ENCODE assay signal across 8 mouse cellular contexts in the genomic region with DNA sequence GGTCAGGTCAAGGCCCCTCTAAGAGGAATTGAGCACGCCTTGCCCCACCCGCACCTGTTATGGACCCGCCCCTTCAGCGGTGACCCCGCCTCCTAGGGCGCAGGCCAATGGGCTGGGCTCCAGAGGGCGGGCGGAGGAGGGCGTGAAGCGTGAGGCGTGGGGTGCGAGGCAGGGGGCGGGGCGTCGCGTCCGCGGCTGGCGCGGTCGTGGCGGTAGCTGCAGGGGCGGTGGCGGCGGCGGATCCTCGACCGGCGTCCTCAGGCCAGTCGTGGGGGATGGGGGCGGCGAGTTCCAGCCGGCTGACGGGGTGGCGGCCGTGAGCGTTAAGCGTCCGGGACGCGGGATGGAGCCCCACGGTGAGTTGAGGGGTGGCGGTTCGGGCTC. TPM values are rescaled to one million over a fixed set of nuclear protein-coding genes. Genes with fewer than 3 reads are reported as not detected.
A peak's percentile ranks its signal among the peaks of the same experiment; 100 is the strongest.
DNase-seq lines count a peak whose midpoint lies in the region; ATAC-seq and TF ChIP-seq lines count a peak whose summit lies in the region.

No protein-coding gene starts in this region.

- peaks cover 27% of the 10 kb centered on the region for H3K27me3 ChIP-seq in hindbrain, embryonic 12.5 days
- H3K27me3 ChIP-seq in lung, postnatal 0 days (replicated peaks; ENCODE audit: insufficient read depth, low read length), result no peaks in the 10 kb centered on the region

- H3K4me2 ChIP-seq in hindbrain, embryonic 12.5 days (replicated peaks), result peak overlapping the region; percentile 86
- peak overlapping the region; percentile 65 for H3K4me2 ChIP-seq in lung, postnatal 0 days (replicated peaks; ENCODE audit: low read depth, low read length)

- DNase-seq in R1 (ENCODE audit: low read depth, low spot score), result peak; percentile 88
- peak; percentile 85 to 90 for DNase-seq in cerebellum, postnatal 14 days
- DNase-seq in frontal cortex, postnatal 25 days (ENCODE audit: low spot score in 2 of 2), result peak; percentile 41 to 55
- DNase-seq in layer of hippocampus, postnatal 10 days (ENCODE audit: low spot score in 2 of 2), result peak; percentile 66 to 75
- peak; percentile 94 for DNase-seq in lung, postnatal 0 days (ENCODE audit: low spot score)
- peak; percentile 94 for DNase-seq in ovary, postnatal 36 days (ENCODE audit: low spot score)
- DNase-seq in thymus, postnatal 10 days (ENCODE audit: low spot score in 2 of 2), result peak; percentile 35 to 39

- no peak for TF ChIP-seq EP300 in lung, postnatal 0 days (IDR thresholded peaks at IDR 0.05)

- H3K36me3 ChIP-seq in hindbrain, embryonic 12.5 days, result no peaks in the 10 kb centered on the region
- no peaks in the 10 kb centered on the region for H3K36me3 ChIP-seq in lung, postnatal 0 days (ENCODE audit: insufficient read depth, low read length)

- peak overlapping the region; percentile 63 for H3K4me3 ChIP-seq in hindbrain, embryonic 12.5 days
- H3K4me3 ChIP-seq in lung, postnatal 0 days (ENCODE audit: low read depth, low read length), result peak overlapping the region; percentile 89

- H3K4me1 ChIP-seq in hindbrain, embryonic 12.5 days, result peaks cover 7% of the 10 kb centered on the region; the same call in 1 of the 2 replicates
- no peaks in the 10 kb centered on the region for H3K4me1 ChIP-seq in lung, postnatal 0 days (ENCODE audit: insufficient read depth, low read depth, low read length)

- WGBS in hindbrain, embryonic 12.5 days, result 1% methylated on average over 38 of the region's 44 CpGs
- 0% methylated on average over 18 of the region's 44 CpGs for WGBS in lung, postnatal 0 days

- TF ChIP-seq CTCF in lung, postnatal 0 days (IDR thresholded peaks at IDR 0.05), result no peak

- H3K9ac ChIP-seq in hindbrain, embryonic 12.5 days, result peak overlapping the region; percentile 71
- H3K9ac ChIP-seq in lung, postnatal 0 days (replicated peaks; ENCODE audit: low read depth), result peak overlapping the region; percentile 91

- peak; percentile 93 for ATAC-seq in hindbrain, embryonic 12.5 days (ENCODE audit: low FRiP score)
- ATAC-seq in lung, postnatal 0 days, result peak; percentile 98

- H3K27ac ChIP-seq in hindbrain, embryonic 12.5 days, result no peak overlapping the region
- H3K27ac ChIP-seq in lung, postnatal 0 days (ENCODE audit: low read length), result peak overlapping the region; percentile 97

- H3K9me3 ChIP-seq in hindbrain, embryonic 12.5 days (replicated peaks), result no peaks in the 10 kb centered on the region
- H3K9me3 ChIP-seq in lung, postnatal 0 days (ENCODE audit: low read length), result no peaks in the 10 kb centered on the region

RNA-seq across cellular contexts. Expression of a gene that starts 0.7 kb away (rescaled TPM):
- 41.5 and 50.6 TPM in 2 replicates for polyA plus RNA-seq in hindbrain, embryonic 12.5 days (2016; fragmentation: Nextera tagmentation; extraction: Ambion mirVana)
- total RNA-seq in layer of hippocampus, postnatal 10 days (2021), result 10 to 100 TPM; 19.2 to 21.1 TPM
- polyA plus RNA-seq in lung, postnatal 0 days (2015; fragmentation: Nextera tagmentation; extraction: Ambion mirVana), result 56.8 and 67.2 TPM in 2 replicates

Comparison
In these comparisons a context has a peak if more than half of its experiments do, and no peak if none do; other contexts are left out.
1. DNase-seq: peak in every context shown above with its lines; median percentile 94 in lung, postnatal 0 days; 94 in ovary, postnatal 36 days; 88 in R1; 88 in cerebellum, postnatal 14 days; 70 in layer of hippocampus, postnatal 10 days; 48 in frontal cortex, postnatal 25 days; 37 in thymus, postnatal 10 days.